Mouse (Mus musculus): ENCODE measurements at regions not wholly inside any gene's neighbourhood (a gene's known extent, or its start where the extent isn't known, plus 50 kb on each side); places are given as distances from the start of the nearest gene placed in this dataset.

- Histone ChIP-seq H3K36me3 (replicated peaks in 1 of 2; ENCODE audit: control insufficient read depth in 1 of 2, insufficient read depth in 1 of 2, low read length in 1 of 2) (no peaks in the 10 kb centered on the region), H3K4me3 (replicated peaks in 1 of 3; ENCODE audit: low read depth in 2 of 3, low read length in 2 of 3, poor library complexity in 1 of 3) (no peak overlapping the region), H3K27me3 (replicated peaks) (no peaks in the 10 kb centered on the region), H3K79me2 (replicated peaks; ENCODE audit: control insufficient read depth, extremely low read depth, insufficient read depth, poor library complexity, severe bottlenecking) (no peaks in the 10 kb centered on the region), H3K9ac (ENCODE audit: insufficient read depth, low read depth) (no peak overlapping the region), H3K4me2 (ENCODE audit: insufficient read depth, low read depth, poor library complexity, severe bottlenecking) (no peak overlapping the region), H3K9me3 (replicated peaks; ENCODE audit: low read length) (peaks cover 4% of the 10 kb centered on the region), H3K27ac (ENCODE audit: insufficient read depth, low read depth) (no peak overlapping the region), H3K4me1 (ENCODE audit: control insufficient read depth in 1 of 2, insufficient read depth in 2 of 2) (no peaks in the 10 kb centered on the region)
- in situ Hi-C loops (cut with MboI; ENCODE audit: low pct_ligation_motif_present, low pct_unique_long_range_greater_than_20kb, low sequenced_read_pairs) (no loop called here), dilution Hi-C loops (cut with MboI; ENCODE audit: extremely low pct_ligation_motif_present, extremely low pct_unique_long_range_greater_than_20kb, low sequenced_read_pairs) (no loop called here)
- DNase-seq (ENCODE audit: extremely low read depth) = no peak
- TF ChIP-seq GABPA (IDR thresholded peaks at IDR 0.05; ENCODE audit: insufficient replicate concordance, low read depth, low read length) = no peak
- TF ChIP-seq MAZ (IDR thresholded peaks at IDR 0.05; ENCODE audit: low read depth, low read length) = no peak
- TF ChIP-seq E2F4 (IDR thresholded peaks at IDR 0.05; ENCODE audit: insufficient replicate concordance, low read depth, low read length) = no peak
Measured at GRCm38 (mm10) chr5:13007132-13007531, 118.1 kb upstream of the Sema3a start.

GRCm38 (mm10) chr5:13022270-13022669 lies 102.9 kb upstream of the Sema3a start:
- in situ Hi-C loops (cut with MboI; ENCODE audit: low pct_ligation_motif_present, low pct_unique_long_range_greater_than_20kb, low sequenced_read_pairs) = no loop called here
- no peaks in the 10 kb centered on the region for H3K4me1 ChIP-seq (ENCODE audit: control insufficient read depth in 1 of 2, insufficient read depth in 2 of 2)
- peaks cover 14% of the 10 kb centered on the region for H3K9me3 ChIP-seq (replicated peaks; ENCODE audit: low read length)
- H3K4me3 ChIP-seq (replicated peaks in 1 of 3; ENCODE audit: low read depth in 2 of 3, low read length in 2 of 3, poor library complexity in 1 of 3) = no peak overlapping the region
- H3K27me3 ChIP-seq (replicated peaks) = no peaks in the 10 kb centered on the region
- H3K79me2 ChIP-seq (replicated peaks; ENCODE audit: control insufficient read depth, extremely low read depth, insufficient read depth, poor library complexity, severe bottlenecking) = no peaks in the 10 kb centered on the region
- H3K27ac ChIP-seq (ENCODE audit: insufficient read depth, low read depth) = no peak overlapping the region
- dilution Hi-C loops (cut with MboI; ENCODE audit: extremely low pct_ligation_motif_present, extremely low pct_unique_long_range_greater_than_20kb, low sequenced_read_pairs) = no loop called here
- H3K36me3 ChIP-seq (replicated peaks in 1 of 2; ENCODE audit: control insufficient read depth in 1 of 2, insufficient read depth in 1 of 2, low read length in 1 of 2) = no peaks in the 10 kb centered on the region
- H3K4me2 ChIP-seq (ENCODE audit: insufficient read depth, low read depth, poor library complexity, severe bottlenecking) = no peak overlapping the region
- DNase-seq (ENCODE audit: extremely low read depth) = no peak
- no peak overlapping the region for H3K9ac ChIP-seq (ENCODE audit: insufficient read depth, low read depth)
- TF ChIP-seq CTCF (conservative IDR thresholded peaks at IDR 0.05 in 1 of 2, IDR thresholded peaks at IDR 0.05 in 1 of 2; ENCODE audit: low read depth in 2 of 2, low read length in 2 of 2) = no peak
- TF ChIP-seq ZKSCAN1 (IDR thresholded peaks at IDR 0.05; ENCODE audit: borderline replicate concordance, low read depth, low read length) = no peak
- no peak for TF ChIP-seq JUN (IDR thresholded peaks at IDR 0.05; ENCODE audit: insufficient read depth, low read depth, low read length)
- no peak for TF ChIP-seq UBTF (IDR thresholded peaks at IDR 0.05; ENCODE audit: low read depth, low read length)
- TF ChIP-seq SIN3A (IDR thresholded peaks at IDR 0.05; ENCODE audit: low read length) = no peak
- TF ChIP-seq JUND (conservative IDR thresholded peaks at IDR 0.05; ENCODE audit: low read depth, low read length) = no peak
- TF ChIP-seq RAD21 (IDR thresholded peaks at IDR 0.05; ENCODE audit: low read depth, low read length) = no peak
- TF ChIP-seq CHD1 (IDR thresholded peaks at IDR 0.05; ENCODE audit: low read depth, low read length) = no peak
- TF ChIP-seq MXI1 (IDR thresholded peaks at IDR 0.05; ENCODE audit: low read depth, low read length) = no peak
- TF ChIP-seq ZC3H11A (IDR thresholded peaks at IDR 0.05; ENCODE audit: low read depth, low read length) = no peak
- TF ChIP-seq BHLHE40 (IDR thresholded peaks at IDR 0.05; ENCODE audit: low read depth, low read length) = no peak
- TF ChIP-seq MAX (IDR thresholded peaks at IDR 0.05; ENCODE audit: low read length) = no peak
- no peak for TF ChIP-seq MAZ (IDR thresholded peaks at IDR 0.05; ENCODE audit: low read depth, low read length)
- no peak for TF ChIP-seq ETS1 (conservative IDR thresholded peaks at IDR 0.05; ENCODE audit: low read depth, low read length)
- TF ChIP-seq GABPA (IDR thresholded peaks at IDR 0.05; ENCODE audit: insufficient replicate concordance, low read depth, low read length) = no peak
- no peak for TF ChIP-seq CHD2 (IDR thresholded peaks at IDR 0.05; ENCODE audit: low read length)

Data from CH12.LX (cell line).